Mouse (Mus musculus) spleen, adult 2 months (tissue): ENCODE results near the gene Ect2l. TPM values are rescaled to one million over a fixed set of nuclear protein-coding genes. Genes with fewer than 3 reads are reported as not detected.

ENCODE experiments used
- DNase-seq, 2 experiments: peaks; one replicate each; pipeline versions ENCODE4 v3.0.0 to v3.0.0-alpha.2; 2012 to 2021; ENCODE audit warnings: low spot score in 2 of 2, low read depth in 1 of 2
- H3K27ac ChIP-seq: fragments of 200-500 bp; 2 replicates; pipeline ENCODE4 v1.5.1; 2012; ENCODE audit warnings: low read length, inconsistent platforms; ENCODE audit not compliant: insufficient read depth
- H3K27me3 ChIP-seq: fragments of 200-500 bp; 2 replicates; pipeline ENCODE4 v1.6.1; 2012; ENCODE audit warnings: mild to moderate bottlenecking, moderate library complexity, low read length, inconsistent platforms; ENCODE audit not compliant: control insufficient read depth, insufficient read depth
- H3K36me3 ChIP-seq: fragments of 200-500 bp; 2 replicates; pipeline ENCODE4 v1.6.1; 2012; ENCODE audit warnings: mild to moderate bottlenecking, low read length, inconsistent platforms; ENCODE audit not compliant: control insufficient read depth, insufficient read depth
- H3K4me1 ChIP-seq: fragments of 200-500 bp; 2 replicates; pipeline ENCODE4 v1.6.1; 2011; ENCODE audit warnings: inconsistent platforms; ENCODE audit not compliant: control insufficient read depth, insufficient read depth, insufficient read length
- H3K4me3 ChIP-seq: fragments of 200-500 bp; 2 replicates; pipeline ENCODE4 v1.5.1; 2011; ENCODE audit warnings: mild to moderate bottlenecking, inconsistent platforms; ENCODE audit not compliant: insufficient read depth, insufficient read length; ENCODE audit errors: extremely low read depth
- CTCF ChIP-seq: fragments of 200-500 bp; IDR thresholded peaks from 2 replicates; pipeline ENCODE4 v1.5.1; 2011; ENCODE audit warnings: mild to moderate bottlenecking, inconsistent platforms; ENCODE audit not compliant: insufficient read depth, insufficient read length, insufficient replicate concordance; ENCODE audit errors: extremely low read depth
- POLR2A ChIP-seq: fragments of 200-500 bp; IDR thresholded peaks from 2 replicates; pipeline ENCODE4 v1.6.1; 2011; ENCODE audit warnings: low read depth, low read length, inconsistent platforms
- WGBS: fragments of 180-500 bp; shearing (Covaris S2); methylation state at CpG from one replicate; pipeline ENCODE4 v1.1.7; 2018; 5-methylcytosine and 5-hydroxymethylcytosine counted together
- polyA plus RNA-seq: library from polyadenylated mRNA; depleted of rRNA; stranded (reverse); fragments of >200 nt; gene quantifications from 2 replicates; pipeline ENCODE4 v1.2.3, GENCODE M21; 2012; rRNA removed

Ect2l gene
- not detected in 2 replicates for polyA plus RNA-seq

- Histone ChIP-seq H3K36me3 (no peaks in the 10 kb centered on the region), H3K4me1 (no peaks in the 10 kb centered on the region), H3K27me3 (no peaks in the 10 kb centered on the region), H3K4me3 (no peak within 1 kb of the TSS), H3K27ac (no peak within 1 kb of the TSS)
- TF ChIP-seq CTCF (peak; percentile 63), POLR2A (no peak)
- DNase-seq, result no peak
- WGBS, result 10% methylated on average over 11 of the region's 11 CpGs
Measured at GRCm38 (mm10) chr10:18210726-18211125, at the start of gene Ect2l. Gene Ect2l (minus strand): TSS chr10:18210890.

- Histone ChIP-seq H3K36me3 (no peaks in the 10 kb centered on the region), H3K4me3 (no peak overlapping the region), H3K4me1 (no peaks in the 10 kb centered on the region), H3K27me3 (no peaks in the 10 kb centered on the region; the same call in 1 of the 2 replicates), H3K27ac (no peak overlapping the region)
- no peak for TF ChIP-seq CTCF
- no peak for TF ChIP-seq POLR2A
- DNase-seq, result no peak
- 96% methylated on average over 4 of the region's 4 CpGs for WGBS
Measured at GRCm38 (mm10) chr10:18251345-18251744, 40.7 kb upstream of the Ect2l start.

- Histone ChIP-seq H3K27me3 (no peaks in the 10 kb centered on the region), H3K36me3 (no peaks in the 10 kb centered on the region), H3K4me1 (no peaks in the 10 kb centered on the region), H3K4me3 (no peak overlapping the region), H3K27ac (no peak overlapping the region)
- 30% methylated on average over 2 of the region's 2 CpGs for WGBS
- no peak for TF ChIP-seq CTCF
- TF ChIP-seq POLR2A, result no peak
- DNase-seq, result no peak
Measured at GRCm38 (mm10) chr10:18243614-18244013, 32.9 kb upstream of the Ect2l start.

- no peak overlapping the region for H3K4me3 ChIP-seq
- 78% methylated on average over 7 of the region's 7 CpGs for whole genome bisulfite sequencing
- no peaks in the 10 kb centered on the region for H3K4me1 ChIP-seq
- H3K36me3 ChIP-seq, result no peaks in the 10 kb centered on the region
- no peaks in the 10 kb centered on the region for H3K27me3 ChIP-seq
- DNase-seq, result no peak
- TF ChIP-seq POLR2A, result no peak
- no peak for TF ChIP-seq CTCF
- no peak overlapping the region for H3K27ac ChIP-seq
Measured at GRCm38 (mm10) chr10:18237191-18237590, 26.5 kb upstream of the Ect2l start.

GRCm38 (mm10) chr10:18236328-18236927, 25.7 kb upstream of the Ect2l start:
- no peaks in the 10 kb centered on the region for H3K4me1 ChIP-seq
- no peak for DNase-seq
- H3K27ac ChIP-seq, result no peak overlapping the region
- no peaks in the 10 kb centered on the region for H3K36me3 ChIP-seq
- H3K4me3 ChIP-seq, result no peak overlapping the region
- no peak for TF ChIP-seq POLR2A
- TF ChIP-seq CTCF, result no peak
- H3K27me3 ChIP-seq, result no peaks in the 10 kb centered on the region
- 91% methylated on average over 5 of the region's 5 CpGs for whole genome bisulfite sequencing

- WGBS, result 15% methylated on average over 14 of the region's 14 CpGs
- no peaks in the 10 kb centered on the region for H3K27me3 ChIP-seq
- peak overlapping the region; percentile 73 for H3K4me3 ChIP-seq
- no peaks in the 10 kb centered on the region for H3K36me3 ChIP-seq
- peak in 1 of 2 experiments; percentile 8 for DNase-seq
- 0 out of 2 replicates have a peak overlapping the region, but pooled peaks have one; percentile 0 for H3K27ac ChIP-seq
- H3K4me1 ChIP-seq, result no peaks in the 10 kb centered on the region
- no peak for TF ChIP-seq POLR2A
- no peak for TF ChIP-seq CTCF
Measured at GRCm38 (mm10) chr10:18235402-18235747, 24.7 kb upstream of the Ect2l start.

- Histone ChIP-seq H3K4me1 (no peaks in the 10 kb centered on the region), H3K4me3 (peak within 1 kb of the TSS; percentile 73), H3K27ac (peak within 1 kb of the TSS; percentile 86), H3K27me3 (no peaks in the 10 kb centered on the region), H3K36me3 (no peaks in the 10 kb centered on the region)
- WGBS, result under 1% methylated on average over 41 of the region's 41 CpGs
- DNase-seq, result peak; percentile 92
- TF ChIP-seq CTCF, result no peak
- TF ChIP-seq POLR2A, result peak; percentile 44
Measured at GRCm38 (mm10) chr10:18234560-18235401, 24.1 kb upstream of the Ect2l start, which contains the start of gene Ccdc28a. Gene Ccdc28a (minus strand): TSS chr10:18234998.
